Mouse (Mus musculus) hindbrain, postnatal 0 days (tissue): Measurements from ENCODE around the gene Id2. TPM values are rescaled to one million over a fixed set of nuclear protein-coding genes. Genes with fewer than 3 reads are reported as not detected.
A peak's percentile ranks its signal among the peaks of the same experiment; 100 is the strongest.

ENCODE experiments used
- ATAC-seq: fragments of 200-750 bp; cut with Nextera tagmentation; 2 replicates; pipeline ENCODE4 v1.8.0; 2017; ENCODE audit warnings: mild to moderate bottlenecking, moderate TSS enrichment, moderate library complexity
- DNase-seq: peaks from one replicate; pipeline ENCODE4 v3.0.0-alpha.2; 2015; ENCODE audit warnings: low spot score
- H3K27ac ChIP-seq: fragments of 300-500 bp; sonication (generic); 2 replicates; pipeline ENCODE4 v1.5.1; 2014; ENCODE audit warnings: mild to moderate bottlenecking
- H3K27me3 ChIP-seq: fragments of 300-500 bp; sonication (generic); 2 replicates; pipeline ENCODE4 v1.6.1; 2014; ENCODE audit warnings: low read length, mixed read lengths; ENCODE audit not compliant: insufficient read depth
- H3K36me3 ChIP-seq: fragments of 300-500 bp; sonication (generic); 2 replicates; pipeline ENCODE4 v1.6.1; 2014; ENCODE audit warnings: low read length, mixed read lengths; ENCODE audit not compliant: insufficient read depth
- H3K4me1 ChIP-seq: fragments of 300-500 bp; sonication (generic); 2 replicates; pipeline ENCODE4 v1.6.1; 2014; ENCODE audit warnings: antibody characterized with exemption, low read length, mixed read lengths; ENCODE audit not compliant: insufficient read depth
- H3K4me2 ChIP-seq: fragments of 300-500 bp; sonication (generic); 2 replicates; pipeline ENCODE4 v1.6.1; 2014; ENCODE audit warnings: low read depth, mild to moderate bottlenecking, low read length, moderate library complexity, mixed read lengths
- H3K4me3 ChIP-seq: fragments of 300-500 bp; sonication (generic); 2 replicates; pipeline ENCODE4 v1.5.1; 2014; ENCODE audit warnings: low read length
- H3K9ac ChIP-seq: fragments of 300-500 bp; sonication (generic); replicated peaks from 2 replicates; pipeline ENCODE4 v1.6.1; 2014; ENCODE audit warnings: mild to moderate bottlenecking, low read length, moderate library complexity, mixed read lengths
- H3K9me3 ChIP-seq: fragments of 300-500 bp; sonication (generic); 2 replicates; pipeline ENCODE4 v1.6.1; 2016; ENCODE audit warnings: low read length, mixed read lengths
- CTCF ChIP-seq: IDR thresholded peaks from 2 replicates; pipeline ENCODE4 v1.5.1; 2016; ENCODE audit warnings: antibody characterized with exemption, control low read depth, low read depth
- WGBS: fragments of 180-500 bp; shearing (Covaris S2); extraction: QIAGEN DNeasy Blood & Tissue Kit; methylation state at CpG from one replicate; pipeline ENCODE4 v1.1.7; 2014; 5-methylcytosine and 5-hydroxymethylcytosine counted together
- polyA plus RNA-seq: library from polyadenylated mRNA; unstranded; fragments of >200 nt; fragmentation: Nextera tagmentation; extraction: Ambion mirVana; gene quantifications from 2 replicates; pipeline ENCODE4 v1.2.1, GENCODE M21; 2015
- total RNA-seq: library from RNA; depleted of rRNA; stranded (reverse); fragments of >200 nt; gene quantifications from 2 replicates; pipeline ENCODE4 v1.2.3, GENCODE M21; 2014; rRNA removed

The Id2 gene
- total RNA-seq (202 and 242 TPM in 2 replicates), polyA plus RNA-seq (518 and 585 TPM in 2 replicates)

- whole genome bisulfite sequencing = 3% methylated on average over 1 of the region's 1 CpGs
- H3K36me3 ChIP-seq = no peaks in the 10 kb centered on the region
- H3K4me2 ChIP-seq = peak within 1 kb of the TSS; percentile 95
- H3K4me1 ChIP-seq = peaks cover 16% of the 10 kb centered on the region
- peak within 1 kb of the TSS; percentile 91 for H3K27ac ChIP-seq
- peak within 1 kb of the TSS; percentile 81 for H3K4me3 ChIP-seq
- no peaks in the 10 kb centered on the region for H3K9me3 ChIP-seq
- peak within 1 kb of the TSS; percentile 76 for H3K9ac ChIP-seq
- H3K27me3 ChIP-seq = no peaks in the 10 kb centered on the region
- ATAC-seq = no peak
- DNase-seq = no peak
- TF ChIP-seq CTCF = no peak
Observed at GRCm38 (mm10) chr12:25097052-25097209, at the start of gene Id2. Gene Id2 (minus strand): TSS chr12:25097140.

- WGBS = 60% methylated on average over 3 of the region's 3 CpGs
- no peaks in the 10 kb centered on the region for H3K36me3 ChIP-seq
- H3K4me2 ChIP-seq = no peak overlapping the region
- no peaks in the 10 kb centered on the region for H3K9me3 ChIP-seq
- TF ChIP-seq CTCF = no peak
- no peak overlapping the region for H3K4me3 ChIP-seq
- no peak overlapping the region for H3K9ac ChIP-seq
- no peak for DNase-seq
- H3K4me1 ChIP-seq = no peaks in the 10 kb centered on the region
- H3K27ac ChIP-seq = no peak overlapping the region
- H3K27me3 ChIP-seq = no peaks in the 10 kb centered on the region
- no peak for ATAC-seq
Observed at GRCm38 (mm10) chr12:25145344-25145698, 48.4 kb upstream of the Id2 start.

DNA sequence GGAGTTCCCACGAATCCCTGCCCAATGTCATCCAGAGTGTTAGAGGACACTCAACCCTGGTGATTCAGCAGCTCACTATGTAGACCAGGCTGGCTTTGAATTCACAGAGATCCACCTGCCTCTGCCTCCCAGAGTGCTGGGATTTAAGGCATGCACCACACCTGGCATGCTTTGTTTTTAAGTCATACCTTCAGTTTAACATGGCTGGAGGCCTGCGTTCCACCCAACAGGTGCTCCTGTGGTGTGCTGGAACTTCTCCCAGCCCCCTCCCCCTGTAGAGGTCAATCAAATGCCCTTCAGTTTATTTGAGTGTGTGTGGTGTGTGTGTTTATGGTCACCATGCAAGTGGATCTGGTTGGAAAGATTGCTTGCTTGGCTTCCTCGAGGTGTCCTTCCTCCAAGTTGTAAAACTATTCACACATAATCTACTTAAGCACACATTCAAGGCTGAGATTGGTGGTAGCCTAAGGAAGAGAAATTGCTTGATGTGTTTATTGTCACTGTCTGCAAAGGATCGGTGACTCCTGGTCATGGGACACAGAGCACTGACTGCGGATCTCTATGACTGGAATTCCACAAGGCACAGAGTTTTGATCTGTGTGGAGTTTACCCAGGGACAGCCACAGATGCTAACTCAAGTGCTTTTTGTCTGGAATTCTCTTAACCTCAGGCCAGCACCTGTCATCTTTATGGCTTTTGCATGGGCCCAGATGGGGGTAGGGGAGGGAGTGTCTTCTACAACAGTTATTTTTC, 47.8 kb upstream of the Id2 start:
- 84% methylated on average over 5 of the region's 5 CpGs for WGBS
- Histone ChIP-seq H3K4me2 (no peak overlapping the region), H3K9me3 (no peaks in the 10 kb centered on the region), H3K36me3 (no peaks in the 10 kb centered on the region), H3K4me3 (no peak overlapping the region), H3K4me1 (no peaks in the 10 kb centered on the region), H3K27me3 (no peaks in the 10 kb centered on the region), H3K27ac (no peak overlapping the region), H3K9ac (no peak overlapping the region)
- no peak for TF ChIP-seq CTCF
- no peak for DNase-seq
- no peak for ATAC-seq

DNA sequence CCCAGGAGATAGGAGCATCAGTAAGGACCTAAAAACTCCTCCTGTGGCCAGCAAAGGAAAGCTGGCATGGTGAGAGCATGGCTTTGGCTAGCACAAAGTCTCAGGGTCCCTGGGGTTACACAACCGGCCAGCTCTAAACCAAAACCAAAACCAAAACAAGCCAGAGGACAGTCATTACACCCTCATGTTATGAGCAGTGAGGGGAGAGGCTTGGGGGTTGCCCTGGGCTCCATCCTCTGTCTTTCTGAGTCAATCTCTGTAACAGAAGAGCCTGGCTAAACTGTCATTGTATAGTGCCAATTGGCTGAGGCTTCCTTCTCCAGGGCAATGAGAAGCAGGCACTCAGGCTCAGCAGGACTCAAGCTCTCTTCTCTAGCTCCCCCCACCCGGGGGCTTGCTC, 46.6 kb upstream of the Id2 start:
- Histone ChIP-seq H3K9me3 (no peaks in the 10 kb centered on the region), H3K27me3 (no peaks in the 10 kb centered on the region), H3K4me3 (no peak overlapping the region), H3K36me3 (no peaks in the 10 kb centered on the region), H3K4me1 (no peaks in the 10 kb centered on the region), H3K27ac (no peak overlapping the region), H3K9ac (no peak overlapping the region), H3K4me2 (no peak overlapping the region)
- DNase-seq (peak; percentile 44), ATAC-seq (peak; percentile 61; the same call in 1 of the 2 replicates)
- 52% methylated on average over 2 of the region's 2 CpGs for WGBS
- TF ChIP-seq CTCF = no peak

GRCm38 (mm10) chr12:25142251-25142650, 45.3 kb upstream of the Id2 start:
- Histone ChIP-seq H3K9me3 (no peaks in the 10 kb centered on the region), H3K27me3 (no peaks in the 10 kb centered on the region), H3K36me3 (no peaks in the 10 kb centered on the region), H3K27ac (no peak overlapping the region), H3K9ac (no peak overlapping the region), H3K4me1 (no peaks in the 10 kb centered on the region), H3K4me3 (no peak overlapping the region), H3K4me2 (no peak overlapping the region)
- ATAC-seq (no peak), DNase-seq (no peak)
- WGBS = 76% methylated on average over 7 of the region's 7 CpGs
- no peak for TF ChIP-seq CTCF

DNA sequence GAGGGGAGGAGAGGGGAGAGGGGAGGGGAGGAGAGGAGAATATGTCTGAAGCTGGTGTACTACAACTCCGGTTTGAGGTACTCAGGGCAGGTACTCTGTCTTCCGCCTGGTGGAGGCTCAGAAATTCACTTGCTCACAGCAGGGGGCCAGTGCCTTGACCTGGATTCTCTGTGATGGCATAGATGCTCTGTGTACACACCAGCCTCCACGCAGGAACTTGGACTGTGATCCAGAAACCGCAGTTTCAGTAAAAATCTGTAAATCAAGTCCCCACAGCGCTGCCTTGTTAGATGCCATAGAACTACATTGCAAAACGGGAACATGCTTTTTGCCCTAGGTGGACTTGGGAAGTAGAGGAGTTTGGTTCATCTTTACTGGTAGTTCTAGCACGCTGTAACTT, 44.4 kb upstream of the Id2 start:
- Histone ChIP-seq H3K27me3 (no peaks in the 10 kb centered on the region), H3K4me2 (no peak overlapping the region), H3K36me3 (no peaks in the 10 kb centered on the region), H3K4me1 (no peaks in the 10 kb centered on the region), H3K27ac (no peak overlapping the region), H3K9me3 (no peaks in the 10 kb centered on the region), H3K4me3 (no peak overlapping the region), H3K9ac (no peak overlapping the region)
- 71% methylated on average over 7 of the region's 7 CpGs for WGBS
- no peak for DNase-seq
- no peak for ATAC-seq
- TF ChIP-seq CTCF = no peak

DNA sequence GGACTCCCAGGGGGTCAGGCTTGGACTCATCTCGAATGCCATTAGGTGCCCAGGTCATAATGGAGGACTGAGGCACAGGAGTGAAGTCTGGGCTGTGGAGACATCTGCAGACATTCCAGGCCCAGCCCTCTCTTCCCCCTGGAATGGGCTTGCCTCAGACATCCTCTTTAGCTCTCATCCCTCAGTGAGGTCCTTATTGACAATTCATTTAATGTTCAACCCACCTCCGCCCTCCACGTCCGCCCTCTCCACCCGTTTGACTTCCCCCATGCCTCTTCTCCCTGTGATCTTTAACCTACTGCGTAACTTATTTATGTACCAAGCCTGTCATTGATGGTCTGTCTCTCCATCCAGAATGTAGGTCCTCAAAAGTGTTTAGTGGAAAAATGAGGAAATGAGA, 43.2 kb upstream of the Id2 start:
- ATAC-seq (no peak), DNase-seq (no peak)
- H3K4me1 ChIP-seq = no peaks in the 10 kb centered on the region
- H3K27me3 ChIP-seq = no peaks in the 10 kb centered on the region
- no peaks in the 10 kb centered on the region for H3K9me3 ChIP-seq
- H3K27ac ChIP-seq = no peak overlapping the region
- H3K4me2 ChIP-seq = no peak overlapping the region
- H3K4me3 ChIP-seq = no peak overlapping the region
- no peak overlapping the region for H3K9ac ChIP-seq
- WGBS = 78% methylated on average over 6 of the region's 6 CpGs
- no peaks in the 10 kb centered on the region for H3K36me3 ChIP-seq
- TF ChIP-seq CTCF = no peak
